Mouse (Mus musculus) adrenal gland, postnatal 36 days (tissue): Measurements from ENCODE around the gene Xirp1. TPM values are rescaled to one million over a fixed set of nuclear protein-coding genes. Genes with fewer than 3 reads are reported as not detected.
"Not testable (repeated sequence)": the region's sequence is repeated elsewhere in the genome, so short reads cannot be mapped to it uniquely, and the experiment has no call there.

ENCODE experiments used
- DNase-seq, 2 experiments: peaks; one replicate each; pipeline ENCODE4 v3.0.0; 2021; ENCODE audit warnings: mixed read lengths in 1 of 2
- total RNA-seq, 2 experiments: library from RNA; stranded (reverse); gene quantifications; 2 replicates each; pipeline ENCODE4 v1.2.3; 2021

The Xirp1 gene
- total RNA-seq, 2 experiments from 2014 or later, result 0.33 to 0.53 TPM

- DNase-seq, result peak; percentile 75 to 78
Measured at GRCm38 (mm10) chr9:120020285-120020890, 3.0 kb downstream of the Xirp1 start.

DNA sequence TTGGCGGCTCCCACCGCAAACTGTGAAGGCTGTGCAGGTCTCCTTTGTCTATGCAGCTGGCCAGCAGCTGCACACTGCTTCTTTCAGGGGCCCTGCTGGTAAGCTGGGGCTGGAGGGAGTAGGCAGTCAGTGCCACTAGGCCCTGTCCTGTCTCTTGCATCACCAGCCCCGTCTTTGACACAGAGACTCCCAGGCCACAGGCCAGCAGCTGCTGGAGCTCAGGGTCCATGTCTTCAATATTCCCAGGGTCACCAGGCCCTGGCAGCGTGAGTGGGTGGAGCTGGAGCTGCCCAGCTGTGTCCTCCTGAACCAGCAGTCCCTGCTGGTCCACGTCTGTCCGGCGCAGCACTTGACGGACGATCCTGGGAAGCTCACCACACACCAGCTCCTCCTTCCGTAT is 6.4 kb downstream of the Xirp1 start:
- DNase-seq, result peak; percentile 48 to 56

GRCm38 (mm10) chr9:120014828-120015227 is 8.6 kb downstream of the Xirp1 start:
- DNase-seq, result no peak

DNA sequence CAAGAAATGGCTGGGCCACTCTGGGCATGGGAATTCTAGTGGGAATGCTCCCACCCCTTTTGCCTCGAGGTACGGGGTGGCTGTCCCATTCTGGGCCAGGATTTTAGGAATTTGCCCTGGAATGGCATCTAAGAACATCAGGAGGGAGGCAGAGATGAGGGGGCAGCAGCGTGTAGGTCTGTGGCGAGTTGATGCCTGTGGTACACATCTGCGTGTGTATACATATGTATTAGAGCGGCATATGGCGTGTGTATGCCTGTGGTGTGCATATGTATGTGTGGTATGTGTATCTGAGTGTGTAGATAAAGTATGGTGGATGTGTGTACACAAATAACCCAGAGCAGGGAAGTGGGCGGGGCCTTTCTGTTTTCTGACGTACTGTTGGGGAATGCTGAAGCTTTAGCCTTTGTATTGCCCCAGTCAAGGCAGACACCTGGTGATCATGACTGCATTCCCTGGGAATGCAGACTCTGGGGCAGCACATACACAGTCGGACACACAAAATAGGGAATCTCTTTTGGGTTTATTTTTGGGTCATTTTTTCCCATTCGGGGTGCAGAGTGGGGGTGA is 10.1 kb downstream of the Xirp1 start:
- DNase-seq, result no peak

GRCm38 (mm10) chr9:120012781-120013180 is 10.6 kb downstream of the Xirp1 start:
- peak; percentile 50 to 56 for DNase-seq

DNA sequence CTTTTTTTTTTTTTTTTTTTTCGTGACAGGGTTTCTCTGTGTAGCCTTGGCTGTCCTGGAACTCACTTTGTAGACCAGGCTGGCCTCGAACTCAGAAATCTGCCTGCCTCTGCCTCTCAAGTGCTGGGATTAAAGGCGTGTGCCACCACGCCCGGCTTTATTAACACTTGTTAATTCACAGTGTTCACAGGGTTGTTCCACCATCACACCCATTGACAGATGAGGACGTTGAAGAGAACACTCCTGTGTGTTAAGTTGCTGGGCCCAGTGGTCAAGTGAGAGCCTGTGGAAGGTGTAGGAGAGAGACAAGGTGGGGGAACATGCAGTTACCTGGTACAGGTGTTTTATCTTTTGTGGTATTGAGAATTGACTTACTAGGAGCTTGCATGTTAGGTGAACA is 11.2 kb downstream of the Xirp1 start:
- not testable (repeated sequence) for DNase-seq

DNA sequence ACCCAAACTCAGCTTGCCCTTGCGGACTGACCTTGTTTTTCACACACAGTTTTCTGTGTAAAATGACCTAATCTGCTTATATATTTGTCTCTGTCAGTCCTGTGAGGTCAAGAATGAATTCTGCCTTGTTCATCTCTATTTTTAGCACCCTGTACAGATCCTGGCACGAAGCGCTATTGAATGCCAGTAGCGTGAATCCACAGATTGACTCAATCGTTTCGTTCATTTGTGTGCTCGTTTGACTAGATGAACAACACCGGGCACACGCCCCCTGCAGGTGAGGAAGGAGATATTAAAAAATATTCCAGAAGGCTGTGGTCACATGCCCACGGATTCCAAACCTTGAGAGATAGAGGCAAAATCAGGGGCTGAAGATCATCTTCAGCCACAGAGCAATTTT is 11.9 kb downstream of the Xirp1 start:
- DNase-seq, result peak; percentile 80 to 88

DNA sequence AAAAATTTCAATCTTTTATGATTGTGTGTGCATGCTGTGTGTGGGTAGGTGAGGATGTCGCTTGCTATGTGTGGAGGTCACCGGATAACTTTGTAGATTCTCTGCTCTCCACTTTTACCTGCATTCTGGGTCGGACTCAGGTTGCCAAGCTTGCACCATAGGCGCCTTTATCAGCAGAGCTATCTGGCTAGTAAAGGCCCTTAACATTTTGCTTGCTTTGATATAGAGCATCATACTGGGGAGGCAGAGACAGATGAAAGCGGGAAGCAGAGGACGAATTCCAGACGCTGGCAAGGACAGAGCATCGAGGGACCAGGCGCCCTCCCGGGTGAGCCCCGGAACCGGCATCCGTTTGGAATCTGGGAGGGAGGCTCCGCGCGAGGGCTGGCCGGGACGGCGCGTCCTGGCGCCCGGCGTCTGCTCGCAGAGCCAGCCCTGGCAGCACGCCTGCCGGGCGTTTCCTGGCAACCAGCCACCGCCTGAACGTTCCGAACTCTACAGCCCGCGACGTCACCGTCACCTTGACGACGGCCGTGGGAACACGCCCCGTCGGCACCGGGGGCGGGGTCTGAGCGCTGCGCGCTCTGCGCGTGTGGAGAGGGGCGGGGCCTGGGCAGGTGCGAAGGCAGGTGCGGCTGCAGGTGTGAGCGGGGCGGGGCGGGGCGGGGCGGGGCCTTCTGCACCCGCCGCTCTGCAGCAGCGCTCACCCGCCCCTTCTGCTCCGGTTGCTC is 12.5 kb downstream of the Xirp1 start:
- DNase-seq, result peak; percentile 100

GRCm38 (mm10) chr9:120009871-120010270 is 13.5 kb downstream of the Xirp1 start:
- no peak for DNase-seq

DNA sequence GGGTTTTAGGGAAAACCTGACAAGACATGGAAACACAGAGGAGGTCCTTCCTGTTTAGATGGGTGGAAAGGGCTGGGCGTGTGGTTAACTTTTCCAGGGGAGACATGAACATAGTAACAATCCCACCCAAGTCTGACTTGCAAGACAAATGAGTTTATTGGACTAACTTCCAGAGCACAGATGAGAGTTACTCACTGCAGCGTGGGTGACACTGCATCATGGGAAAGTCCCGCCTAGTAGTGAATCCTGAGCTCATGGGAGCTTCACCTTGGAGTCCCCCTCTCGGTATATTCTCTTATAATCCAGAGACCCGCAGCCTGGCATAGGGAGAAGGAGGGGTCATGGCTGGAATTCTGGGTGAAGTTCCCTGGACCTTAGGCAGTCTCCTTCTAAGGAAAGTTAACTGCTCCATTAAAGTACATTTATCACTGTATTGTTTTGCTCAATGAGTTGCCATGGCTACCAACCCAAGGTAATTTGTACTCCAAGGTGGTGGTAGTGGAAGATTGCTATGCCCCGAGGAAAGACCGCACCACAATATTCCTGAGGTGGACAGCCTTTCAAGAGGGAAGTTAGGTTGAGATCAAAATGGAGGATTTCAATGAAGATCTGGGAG is 14.1 kb downstream of the Xirp1 start:
- no peak for DNase-seq

DNA sequence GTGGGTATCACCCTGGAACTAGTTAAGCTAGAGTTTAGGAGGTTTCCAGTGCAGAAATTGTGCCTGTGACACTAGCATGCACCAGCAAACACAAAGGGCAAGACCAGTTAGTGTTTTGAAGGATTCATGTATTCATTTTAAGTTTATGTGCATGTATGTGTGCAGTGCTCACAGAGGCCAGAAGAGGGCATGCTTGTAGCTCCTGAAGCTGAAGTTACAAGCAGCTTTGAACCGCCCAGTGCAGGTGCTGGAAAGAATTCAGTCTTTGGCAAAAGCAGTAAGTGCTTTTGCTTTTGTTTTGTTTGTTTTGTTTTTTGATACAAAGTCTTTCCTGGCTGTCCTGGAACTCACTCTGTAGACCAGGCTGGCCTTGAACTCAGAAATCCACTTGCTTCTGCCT is 15.6 kb downstream of the Xirp1 start:
- no peak for DNase-seq

DNA sequence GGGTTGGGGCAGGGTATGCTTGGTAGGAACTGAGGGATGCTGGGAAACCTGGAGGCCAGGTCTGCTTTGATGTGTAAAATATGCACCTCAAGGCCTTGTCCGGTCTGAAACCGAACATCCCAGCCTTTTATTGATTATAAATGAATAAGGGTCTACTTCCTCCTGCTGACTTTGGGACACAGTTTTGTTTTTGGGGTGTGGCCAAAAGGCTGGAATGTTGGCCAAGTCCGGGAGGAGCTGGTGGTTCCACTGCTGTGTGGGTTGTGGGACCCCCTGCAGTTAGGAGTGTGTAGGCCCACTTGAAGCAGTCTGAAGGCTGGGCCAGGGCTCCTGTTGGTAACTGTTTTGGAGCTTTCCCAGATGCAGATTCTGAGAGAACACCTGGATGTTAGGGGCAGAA is 17.5 kb downstream of the Xirp1 start:
- no peak for DNase-seq

DNA sequence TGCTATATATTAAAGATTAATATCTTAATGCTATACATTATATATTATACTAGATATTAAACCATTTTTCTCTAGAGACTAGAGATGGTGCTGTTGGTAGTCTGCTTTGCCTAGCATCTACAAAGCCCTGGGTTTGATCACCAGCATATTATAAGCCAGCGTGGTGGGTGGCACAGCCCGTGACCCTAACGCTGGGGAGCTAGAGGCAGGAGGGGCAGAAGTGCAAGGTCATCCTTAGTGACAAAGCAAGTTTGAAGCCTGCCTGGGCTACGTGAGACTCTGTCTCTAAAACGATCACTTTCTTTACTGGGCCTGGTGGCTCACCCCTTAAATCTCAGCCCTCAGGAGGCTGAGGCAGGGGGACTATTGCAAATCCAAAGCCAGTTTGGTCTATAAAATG is 20.5 kb downstream of the Xirp1 start:
- DNase-seq, result no peak

GRCm38 (mm10) chr9:120001945-120002725 is 21.3 kb downstream of the Xirp1 start:
- peak; percentile 93 to 95 for DNase-seq

- DNase-seq, result no peak
Measured at GRCm38 (mm10) chr9:120000761-120001160, 22.6 kb downstream of the Xirp1 start.

DNA sequence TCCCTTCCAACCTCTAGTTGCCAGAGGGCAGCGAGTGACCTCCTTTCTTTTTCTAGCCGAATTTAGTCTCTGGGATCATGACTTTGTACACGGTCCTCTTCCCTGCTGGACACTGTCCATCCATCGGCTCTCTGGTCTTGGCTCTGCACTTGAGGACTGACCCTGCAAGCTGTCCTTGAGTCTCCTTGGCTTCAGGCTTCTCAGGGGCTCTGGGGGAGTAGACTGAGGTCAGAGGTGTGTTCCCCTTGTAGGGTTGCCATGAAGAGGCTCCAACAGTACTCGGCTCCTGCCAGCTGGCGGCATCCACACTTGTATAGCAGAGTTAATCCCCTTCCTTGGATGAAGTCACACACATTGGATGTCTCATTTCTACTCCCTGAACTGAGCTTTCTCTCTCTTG is 23.8 kb downstream of the Xirp1 start:
- DNase-seq, result no peak

DNA sequence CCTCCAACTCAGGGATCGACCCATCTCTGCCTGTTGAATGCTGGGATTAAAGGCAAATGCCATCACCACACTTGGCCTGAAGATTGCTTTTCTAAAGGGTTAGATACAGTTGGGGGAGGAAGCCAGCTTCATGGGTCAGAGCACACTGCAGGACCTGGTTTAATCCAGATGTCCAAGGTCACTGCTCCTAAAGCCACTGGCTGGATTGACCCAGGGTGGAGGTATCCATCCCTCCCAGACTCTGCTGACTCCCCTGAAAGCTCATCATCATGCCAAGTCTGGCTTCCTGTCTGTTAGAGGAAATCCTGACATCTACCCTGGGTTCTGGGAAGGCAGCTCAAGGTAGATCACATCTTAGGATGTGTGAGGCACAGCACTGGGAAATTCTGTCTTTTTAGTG is 24.6 kb downstream of the Xirp1 start:
- DNase-seq, result no peak

DNA sequence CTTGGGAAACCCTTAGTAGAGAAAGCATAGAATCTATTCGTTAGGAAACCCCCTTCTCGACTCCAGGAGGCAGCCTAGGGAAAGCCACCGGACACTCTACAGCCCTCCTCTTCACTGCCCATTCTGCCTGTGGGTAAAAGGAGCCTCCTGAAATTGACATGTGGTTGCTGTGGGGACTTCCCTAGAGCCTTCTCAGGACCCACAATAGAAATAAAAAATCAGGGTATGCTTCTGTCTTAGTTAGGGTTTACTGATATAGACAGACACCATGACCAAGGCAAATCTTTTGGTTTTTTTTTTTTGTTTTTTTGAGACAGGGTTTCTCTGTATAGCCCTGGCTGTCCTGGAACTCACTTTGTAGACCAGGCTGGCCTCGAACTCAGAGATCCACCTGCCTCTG is 27.3 kb downstream of the Xirp1 start:
- no peak for DNase-seq

DNA sequence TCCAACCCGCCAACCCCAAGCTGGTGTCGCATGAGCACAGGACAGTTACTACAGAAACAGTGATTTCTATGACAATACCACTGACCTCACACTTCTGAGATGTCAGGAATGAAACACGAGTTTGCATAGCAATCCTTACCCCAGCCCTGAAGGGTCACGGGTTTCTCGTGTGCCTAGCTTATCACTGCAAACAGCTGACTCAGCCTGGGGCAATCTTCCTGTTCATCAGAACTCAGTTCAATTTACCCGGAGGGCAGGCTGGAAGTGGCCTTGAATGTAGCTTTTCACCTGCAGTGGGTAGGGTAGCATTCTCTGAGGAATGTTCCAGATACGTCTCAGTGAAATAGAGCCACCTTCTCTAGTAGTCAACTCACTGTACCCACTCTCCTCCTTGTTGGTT is 29.2 kb downstream of the Xirp1 start:
- DNase-seq, result no peak

DNA sequence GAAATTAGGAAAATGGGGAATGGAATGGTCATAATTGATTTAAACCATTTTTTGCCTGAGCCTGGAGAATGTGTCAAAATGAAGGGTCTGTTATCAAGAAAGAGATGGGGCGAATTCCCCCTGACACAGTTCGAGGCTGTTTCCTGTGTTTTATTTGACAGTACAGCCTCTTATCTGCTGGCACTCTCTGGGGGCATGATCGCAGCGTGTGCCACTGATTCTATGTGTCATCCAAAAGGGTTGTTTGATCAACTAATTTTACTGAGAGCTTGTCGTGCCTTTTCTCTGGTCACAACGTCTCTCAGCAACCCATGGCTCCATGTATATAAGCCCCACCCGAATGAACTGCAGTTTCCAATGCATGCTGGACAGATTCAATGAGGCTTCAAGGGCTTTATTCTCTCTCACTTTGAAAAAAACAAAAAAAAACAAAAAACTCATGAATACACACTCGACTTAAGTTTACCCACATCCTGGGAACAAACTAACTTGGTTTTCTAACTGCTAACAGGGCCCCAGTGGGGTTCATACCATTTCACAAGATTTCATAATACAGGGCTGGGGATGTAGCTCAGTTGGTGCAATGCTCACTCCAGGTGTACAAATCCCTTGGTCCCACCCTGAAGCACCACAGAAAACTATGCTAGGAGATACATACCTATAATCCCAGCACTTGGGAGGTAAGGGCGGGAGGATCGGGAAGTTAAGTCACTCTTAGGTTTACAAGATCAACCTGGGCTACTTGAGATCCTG is 30.1 kb downstream of the Xirp1 start:
- DNase-seq, result no peak

DNA sequence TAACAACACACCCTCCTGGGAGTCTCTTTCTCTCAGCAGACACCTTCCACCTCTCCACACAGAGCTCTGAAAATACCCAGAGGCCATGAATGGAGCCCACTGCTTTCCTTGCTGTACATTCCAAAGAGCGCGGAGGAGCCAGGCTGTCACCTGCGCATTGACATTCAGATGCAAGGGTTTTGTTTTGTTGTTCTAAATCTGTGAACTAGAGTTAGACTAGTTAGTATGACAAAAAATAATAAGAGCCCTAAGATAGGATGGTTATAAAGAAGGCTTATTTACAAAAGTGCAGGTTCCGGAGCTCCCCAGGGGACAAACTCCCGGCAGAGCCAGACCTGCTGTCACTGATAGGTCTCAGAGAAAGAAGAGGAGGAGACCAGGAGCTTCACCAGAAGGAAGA is 32.1 kb downstream of the Xirp1 start:
- no peak for DNase-seq

DNA sequence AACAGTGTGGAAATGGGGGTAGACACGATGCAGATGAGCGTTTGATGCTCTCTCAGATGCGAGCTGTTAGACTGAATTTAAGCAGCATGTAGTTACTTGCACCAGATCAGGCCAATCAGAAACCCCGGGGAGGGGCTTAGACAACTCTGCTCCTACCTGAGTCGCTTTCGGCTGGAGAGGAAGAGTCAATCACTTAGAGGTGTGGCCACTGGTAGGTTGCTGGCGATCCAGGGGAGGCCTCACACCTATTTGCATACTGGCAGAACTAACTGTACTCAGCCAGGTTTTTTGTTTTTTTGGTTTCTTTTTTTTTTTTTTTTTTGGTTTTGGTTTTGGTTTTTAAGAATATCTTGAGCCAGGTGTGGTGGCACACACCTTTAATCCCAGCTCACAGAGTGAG is 35.1 kb downstream of the Xirp1 start:
- no peak for DNase-seq
